Mouse (Mus musculus): ENCODE measurements around the gene Cntnap2.

The Cntnap2 gene

GRCm38 (mm10) chr6:47350100-47350690, 2291.0 kb downstream of the Cntnap2 start:
- DNase-seq (ENCODE audit: low spot score in 2 of 2), result no peak

Measured in heart, adult 9 months (tissue).